Mouse (Mus musculus): ENCODE results near the gene Tmprss12. TPM values are rescaled to one million over a fixed set of nuclear protein-coding genes. Genes with fewer than 3 reads are reported as not detected.
"Not testable (repeated sequence)": the region's sequence is repeated elsewhere in the genome, so short reads cannot be mapped to it uniquely, and the experiment has no call there.

Gene Tmprss12
- polyA plus RNA-seq, 1 experiment from 2014 or later = not detected

DNA sequence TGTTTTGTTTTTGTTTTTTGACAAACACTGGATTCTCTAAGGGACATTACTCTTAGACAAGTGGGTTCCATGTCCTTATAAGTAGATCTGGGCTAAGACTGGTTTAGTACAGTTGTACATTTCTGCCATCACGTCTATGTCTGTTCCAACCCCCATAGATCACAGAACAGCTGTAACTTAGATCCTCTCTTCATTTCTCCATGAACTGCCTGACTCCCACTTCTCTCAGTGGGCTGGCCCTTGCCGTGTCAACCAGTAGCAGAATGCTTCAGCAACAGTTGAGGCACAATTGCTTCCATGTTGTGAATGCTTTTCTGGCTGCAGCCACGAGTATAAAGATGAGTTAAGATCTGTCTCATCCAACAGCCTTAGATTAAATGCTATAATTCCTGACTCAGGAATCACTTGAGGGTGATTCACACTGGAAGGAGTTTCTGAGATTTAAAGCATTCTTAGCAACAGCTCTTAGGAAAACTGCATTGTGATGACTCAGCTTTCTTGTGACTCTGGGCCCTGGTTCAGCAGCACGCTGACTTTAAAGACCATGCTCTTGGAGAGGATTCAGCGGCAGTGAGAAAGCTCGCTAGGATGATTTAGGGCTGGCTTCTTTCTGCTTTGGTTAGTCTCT lies 29.4 kb upstream of the Tmprss12 start:
- H3K9me3 ChIP-seq (ENCODE audit: control insufficient read depth, low read length) = no peaks in the 10 kb centered on the region
- DNase-seq (ENCODE audit: low spot score) (no peak), ATAC-seq (ENCODE audit: low FRiP score) (no peak)
- H3K27ac ChIP-seq = no peak overlapping the region
- 90% methylated on average over 6 of the region's 6 CpGs for WGBS
- H3K9ac ChIP-seq = no peak overlapping the region
- no peak overlapping the region for H3K4me2 ChIP-seq (replicated peaks)
- H3K27me3 ChIP-seq (ENCODE audit: control insufficient read depth, insufficient read depth, low read length) = no peaks in the 10 kb centered on the region
- H3K36me3 ChIP-seq (replicated peaks; ENCODE audit: control insufficient read depth, insufficient read depth) = peaks cover 91% of the 10 kb centered on the region
- no peak overlapping the region for H3K4me3 ChIP-seq (replicated peaks; ENCODE audit: low read length)
- no peaks in the 10 kb centered on the region for H3K4me1 ChIP-seq (replicated peaks; ENCODE audit: control insufficient read depth, insufficient read depth, low read length)

DNA sequence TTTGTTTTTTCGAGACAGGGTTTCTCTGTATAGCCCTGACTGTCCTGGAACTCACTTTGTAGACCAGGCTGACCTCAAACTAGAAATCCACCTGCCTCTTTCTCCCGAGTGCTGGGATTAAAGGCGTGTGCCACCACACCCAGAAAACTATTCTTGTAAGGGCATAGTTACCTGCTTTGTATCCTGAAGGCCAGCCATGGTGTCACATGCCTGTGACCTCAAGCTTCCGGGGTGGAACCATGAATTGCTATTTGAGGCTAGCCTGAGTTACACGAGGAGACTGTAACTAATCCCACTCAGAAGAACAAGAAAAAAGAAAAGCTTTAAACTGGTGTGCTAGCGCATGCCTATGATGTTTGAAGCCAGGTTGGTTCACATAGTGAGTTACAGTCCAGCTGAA lies 24.3 kb upstream of the Tmprss12 start:
- H3K27me3 ChIP-seq (ENCODE audit: control insufficient read depth, insufficient read depth, low read length) = no peaks in the 10 kb centered on the region
- no peak overlapping the region for H3K4me3 ChIP-seq (replicated peaks; ENCODE audit: low read length)
- no peak overlapping the region for H3K9ac ChIP-seq
- no peaks in the 10 kb centered on the region for H3K4me1 ChIP-seq (replicated peaks; ENCODE audit: control insufficient read depth, insufficient read depth, low read length)
- no peak overlapping the region for H3K4me2 ChIP-seq (replicated peaks)
- no peaks in the 10 kb centered on the region for H3K9me3 ChIP-seq (ENCODE audit: control insufficient read depth, low read length)
- H3K36me3 ChIP-seq (replicated peaks; ENCODE audit: control insufficient read depth, insufficient read depth) = peaks cover 82% of the 10 kb centered on the region
- no peak overlapping the region for H3K27ac ChIP-seq
- DNase-seq (ENCODE audit: low spot score) = no peak
- ATAC-seq (ENCODE audit: low FRiP score) = no peak
- WGBS = 94% methylated on average over 6 of the region's 6 CpGs

DNA sequence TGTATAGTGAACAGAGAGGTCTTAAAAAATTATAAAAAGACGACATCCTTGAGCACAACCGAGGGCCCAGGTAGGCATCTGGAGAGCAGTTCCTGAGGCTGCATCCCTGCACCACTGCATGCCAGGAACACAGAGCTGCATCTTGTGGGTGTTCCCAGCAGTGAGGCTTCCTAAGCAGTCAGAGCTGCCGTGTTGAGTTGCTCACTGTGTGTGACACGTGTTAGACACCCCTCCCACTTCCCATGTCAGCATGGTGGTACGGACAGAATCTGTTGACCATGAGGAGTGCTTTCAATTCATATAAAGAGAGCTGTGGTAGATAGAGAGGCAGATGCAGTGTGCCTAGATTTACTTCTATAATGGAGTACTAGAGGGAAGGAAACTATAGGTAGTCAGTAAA lies 23.3 kb upstream of the Tmprss12 start:
- H3K4me2 ChIP-seq (replicated peaks) = no peak overlapping the region
- H3K27ac ChIP-seq = no peak overlapping the region
- no peaks in the 10 kb centered on the region for H3K4me1 ChIP-seq (replicated peaks; ENCODE audit: control insufficient read depth, insufficient read depth, low read length)
- peaks cover 76% of the 10 kb centered on the region for H3K36me3 ChIP-seq (replicated peaks; ENCODE audit: control insufficient read depth, insufficient read depth)
- DNase-seq (ENCODE audit: low spot score) (no peak), ATAC-seq (ENCODE audit: low FRiP score) (no peak)
- no peak overlapping the region for H3K4me3 ChIP-seq (replicated peaks; ENCODE audit: low read length)
- no peaks in the 10 kb centered on the region for H3K27me3 ChIP-seq (ENCODE audit: control insufficient read depth, insufficient read depth, low read length)
- no peaks in the 10 kb centered on the region for H3K9me3 ChIP-seq (ENCODE audit: control insufficient read depth, low read length)
- no peak overlapping the region for H3K9ac ChIP-seq
- 90% methylated on average over 5 of the region's 5 CpGs for whole genome bisulfite sequencing

DNA sequence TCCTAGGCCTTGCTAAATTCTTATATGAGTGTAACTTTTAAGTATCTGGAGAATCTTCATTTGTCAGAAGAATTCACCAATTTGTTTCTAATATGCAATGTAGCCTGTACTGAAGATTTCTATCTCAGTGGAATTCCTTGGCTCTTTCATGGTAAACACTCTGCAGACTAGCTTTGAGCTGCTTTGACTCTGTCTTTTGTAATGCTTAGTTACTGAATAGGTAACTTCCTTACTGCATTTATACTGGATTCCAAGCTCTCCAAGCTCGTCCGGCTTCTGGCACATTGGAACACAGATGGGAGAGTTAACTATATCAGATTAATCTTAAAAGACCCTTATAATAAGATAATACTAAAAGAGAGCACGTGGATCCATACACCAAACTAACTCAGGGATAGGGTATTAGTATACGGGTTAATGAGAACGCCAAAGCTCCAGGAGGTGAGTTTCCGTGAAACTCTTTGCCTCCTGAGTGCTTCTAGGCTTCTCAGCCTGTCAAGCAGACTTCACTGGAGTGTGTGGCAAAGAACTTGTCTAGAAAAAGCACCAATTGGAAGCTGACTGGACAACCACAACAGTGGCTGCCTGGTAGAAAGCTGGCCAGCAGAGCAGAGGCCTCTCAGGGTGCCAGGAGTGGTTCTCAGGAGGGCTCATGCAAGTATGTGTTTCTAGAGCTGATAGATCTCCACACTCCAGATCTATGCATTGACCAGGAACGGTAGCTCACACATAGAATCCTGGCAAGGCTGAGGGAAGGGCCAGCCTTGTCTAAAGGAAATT lies 21.8 kb upstream of the Tmprss12 start:
- Histone ChIP-seq H3K4me1 (replicated peaks; ENCODE audit: control insufficient read depth, insufficient read depth, low read length) (no peaks in the 10 kb centered on the region), H3K27me3 (ENCODE audit: control insufficient read depth, insufficient read depth, low read length) (no peaks in the 10 kb centered on the region), H3K9me3 (ENCODE audit: control insufficient read depth, low read length) (no peaks in the 10 kb centered on the region), H3K27ac (no peak overlapping the region), H3K36me3 (replicated peaks; ENCODE audit: control insufficient read depth, insufficient read depth) (peaks cover 64% of the 10 kb centered on the region), H3K4me3 (replicated peaks; ENCODE audit: low read length) (no peak overlapping the region), H3K4me2 (replicated peaks) (no peak overlapping the region), H3K9ac (no peak overlapping the region)
- no peak for DNase-seq (ENCODE audit: low spot score)
- ATAC-seq (ENCODE audit: low FRiP score) = no peak
- 97% methylated on average over 7 of the region's 7 CpGs for WGBS

DNA sequence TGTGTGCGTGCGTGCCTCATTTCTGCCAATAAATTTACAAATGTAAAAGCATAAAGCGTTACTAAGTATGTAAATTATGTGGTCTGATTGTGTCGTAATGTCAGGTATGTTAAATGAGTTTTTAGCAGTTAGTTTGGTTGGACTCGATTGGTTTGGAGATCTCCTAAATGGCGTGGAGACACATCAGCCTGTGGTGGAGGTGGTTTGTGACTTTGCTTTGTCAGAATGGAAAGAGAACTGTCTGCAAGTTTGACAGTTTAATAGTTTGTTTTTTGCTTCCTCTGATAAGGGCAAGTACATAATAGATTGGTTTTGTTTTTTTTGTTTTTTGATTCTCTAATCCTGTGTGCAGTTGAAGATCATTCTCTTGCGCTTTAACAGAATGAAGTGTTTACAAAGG lies 20.3 kb upstream of the Tmprss12 start:
- not testable (repeated sequence) for H3K4me3 ChIP-seq (replicated peaks; ENCODE audit: low read length); ATAC-seq (ENCODE audit: low FRiP score); H3K27ac ChIP-seq; H3K27me3 ChIP-seq (ENCODE audit: control insufficient read depth, insufficient read depth, low read length); H3K4me2 ChIP-seq (replicated peaks); DNase-seq (ENCODE audit: low spot score); H3K9me3 ChIP-seq (ENCODE audit: control insufficient read depth, low read length); H3K9ac ChIP-seq; H3K4me1 ChIP-seq (replicated peaks; ENCODE audit: control insufficient read depth, insufficient read depth, low read length)
- peaks cover 48% of the 10 kb centered on the region for H3K36me3 ChIP-seq (replicated peaks; ENCODE audit: control insufficient read depth, insufficient read depth)
- WGBS = 93% methylated on average over 3 of the region's 7 CpGs

DNA sequence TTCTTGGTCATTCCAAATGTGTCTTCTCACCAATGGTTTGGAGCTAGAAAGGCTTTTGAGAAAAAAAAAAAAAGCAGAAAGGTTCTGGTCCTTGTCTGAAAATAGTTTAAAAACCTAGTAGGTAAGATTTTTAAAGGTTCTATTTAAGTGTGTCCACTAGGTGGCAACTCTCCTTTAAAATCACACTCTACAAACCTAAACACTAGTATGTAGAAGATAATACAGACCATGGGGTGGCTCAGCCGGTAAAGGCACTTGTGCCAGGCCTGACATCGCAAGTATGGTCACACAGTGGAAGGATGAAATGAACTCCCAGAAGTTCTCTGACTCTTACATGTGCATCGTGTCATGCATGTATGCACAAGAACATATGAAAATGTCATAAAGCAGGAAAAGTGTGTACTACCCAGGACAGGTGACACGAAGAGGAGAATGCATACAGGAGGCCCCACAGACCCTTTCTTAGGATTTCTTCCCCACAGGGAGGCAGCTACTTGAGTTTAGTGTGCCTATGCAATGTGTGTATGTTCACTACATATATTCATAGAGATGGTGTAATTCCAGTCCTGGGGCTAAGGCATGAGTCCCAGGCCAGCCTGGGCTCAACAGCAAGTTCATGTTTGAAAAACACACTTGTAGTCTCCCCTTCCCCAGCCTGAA lies 17.3 kb upstream of the Tmprss12 start:
- H3K4me2 ChIP-seq (replicated peaks) = no peak overlapping the region
- peaks cover 20% of the 10 kb centered on the region for H3K36me3 ChIP-seq (replicated peaks; ENCODE audit: control insufficient read depth, insufficient read depth)
- ATAC-seq (ENCODE audit: low FRiP score) = no peak
- H3K4me1 ChIP-seq (replicated peaks; ENCODE audit: control insufficient read depth, insufficient read depth, low read length) = no peaks in the 10 kb centered on the region
- no peak overlapping the region for H3K27ac ChIP-seq
- DNase-seq (ENCODE audit: low spot score) = peak; percentile 63
- WGBS = 15% methylated on average over 4 of the region's 4 CpGs
- H3K9ac ChIP-seq = peak overlapping the region; percentile 34; the same call in 1 of the 2 replicates
- H3K9me3 ChIP-seq (ENCODE audit: control insufficient read depth, low read length) = no peaks in the 10 kb centered on the region
- H3K27me3 ChIP-seq (ENCODE audit: control insufficient read depth, insufficient read depth, low read length) = no peaks in the 10 kb centered on the region
- no peak overlapping the region for H3K4me3 ChIP-seq (replicated peaks; ENCODE audit: low read length)

DNA sequence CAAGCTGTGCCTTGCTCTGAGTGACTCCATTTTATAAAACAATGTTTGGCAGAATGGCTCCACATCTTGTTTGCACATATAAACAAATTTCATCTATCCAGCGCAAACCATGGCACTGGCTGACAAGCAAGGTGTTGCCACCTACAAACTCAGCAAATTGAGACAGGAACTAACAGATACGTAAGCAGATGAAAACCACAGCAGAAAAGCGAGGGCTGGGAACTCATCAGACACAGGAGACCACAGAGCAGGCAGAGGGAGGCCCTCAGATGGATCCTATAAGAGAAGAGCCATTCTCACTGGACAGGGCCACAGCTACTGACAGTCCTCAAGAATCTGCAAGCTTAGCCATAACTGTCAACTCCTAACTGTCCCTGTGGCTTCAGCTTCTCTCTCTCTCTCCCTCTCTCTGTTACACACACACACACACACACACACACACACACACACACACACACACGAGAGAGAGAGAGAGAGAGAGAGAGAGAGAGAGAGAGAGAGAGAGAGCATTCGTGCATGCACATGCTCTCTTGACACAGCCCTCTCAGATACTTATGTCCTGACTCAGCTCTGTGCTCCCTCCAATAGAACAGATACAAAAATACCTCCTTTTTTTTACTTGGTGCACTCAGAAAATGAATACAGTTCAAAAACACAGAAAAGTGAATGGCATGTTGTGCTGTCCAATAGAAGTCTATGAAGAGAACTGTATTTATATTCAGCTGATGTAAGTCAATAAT lies 14.9 kb upstream of the Tmprss12 start:
- peaks cover 8% of the 10 kb centered on the region; the same call in 1 of the 2 replicates for H3K36me3 ChIP-seq (replicated peaks; ENCODE audit: control insufficient read depth, insufficient read depth)
- ATAC-seq (ENCODE audit: low FRiP score) (no peak), DNase-seq (ENCODE audit: low spot score) (no peak)
- H3K4me2 ChIP-seq (replicated peaks) = no peak overlapping the region
- no peak overlapping the region for H3K9ac ChIP-seq
- H3K4me1 ChIP-seq (replicated peaks; ENCODE audit: control insufficient read depth, insufficient read depth, low read length) = no peaks in the 10 kb centered on the region
- no peak overlapping the region for H3K27ac ChIP-seq
- H3K4me3 ChIP-seq (replicated peaks; ENCODE audit: low read length) = no peak overlapping the region
- no peaks in the 10 kb centered on the region for H3K27me3 ChIP-seq (ENCODE audit: control insufficient read depth, insufficient read depth, low read length)
- H3K9me3 ChIP-seq (ENCODE audit: control insufficient read depth, low read length) = no peaks in the 10 kb centered on the region
- 85% methylated on average over 4 of the region's 5 CpGs for WGBS

DNA sequence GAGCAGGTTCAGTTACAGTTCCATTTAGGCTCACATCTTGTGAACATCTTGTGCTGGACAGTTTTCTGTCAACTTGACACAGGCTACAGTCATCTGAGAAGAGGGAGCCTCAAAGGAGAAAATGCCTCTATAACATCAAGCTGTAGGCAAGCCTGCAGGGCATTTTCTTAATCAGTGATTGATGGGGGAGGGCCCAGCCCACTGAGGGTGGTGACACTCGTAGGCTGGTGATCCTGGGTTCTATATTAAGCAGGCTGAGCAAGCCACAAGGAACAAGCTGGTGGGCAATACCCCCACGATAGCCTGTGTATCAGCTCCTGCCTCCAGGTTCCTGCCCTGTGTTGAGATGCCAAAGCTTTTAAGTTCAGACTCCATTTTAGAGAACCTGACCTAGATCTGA lies 11.7 kb upstream of the Tmprss12 start:
- H3K9me3 ChIP-seq (ENCODE audit: control insufficient read depth, low read length) = no peaks in the 10 kb centered on the region
- no peaks in the 10 kb centered on the region for H3K27me3 ChIP-seq (ENCODE audit: control insufficient read depth, insufficient read depth, low read length)
- no peak for ATAC-seq (ENCODE audit: low FRiP score)
- H3K9ac ChIP-seq = no peak overlapping the region
- no peaks in the 10 kb centered on the region for H3K36me3 ChIP-seq (replicated peaks; ENCODE audit: control insufficient read depth, insufficient read depth)
- H3K4me2 ChIP-seq (replicated peaks) = no peak overlapping the region
- H3K4me1 ChIP-seq (replicated peaks; ENCODE audit: control insufficient read depth, insufficient read depth, low read length) = no peaks in the 10 kb centered on the region
- H3K4me3 ChIP-seq (replicated peaks; ENCODE audit: low read length) = no peak overlapping the region
- no peak overlapping the region for H3K27ac ChIP-seq
- WGBS = 84% methylated on average over 2 of the region's 2 CpGs
- DNase-seq (ENCODE audit: low spot score) = no peak

DNA sequence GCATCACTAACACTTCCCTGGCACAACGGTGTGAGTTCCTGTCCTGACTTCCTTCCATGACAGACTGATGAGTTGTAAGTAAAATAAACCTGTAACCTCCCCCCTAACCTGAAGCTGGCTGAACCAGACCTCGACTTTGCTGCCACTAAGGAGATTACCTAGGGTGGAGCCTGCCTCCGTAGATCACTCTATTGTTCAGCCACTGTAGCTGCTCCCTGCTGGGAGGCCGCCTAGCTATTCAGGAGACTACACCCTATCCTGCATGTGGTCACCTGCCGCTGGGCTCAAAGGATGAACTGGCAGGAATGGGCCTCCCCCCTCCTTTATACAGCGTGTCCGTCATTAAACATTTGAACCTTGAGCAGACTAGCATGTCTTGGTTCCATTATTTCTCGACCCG lies 10.9 kb upstream of the Tmprss12 start:
- Histone ChIP-seq H3K4me3 (replicated peaks; ENCODE audit: low read length) (no peak overlapping the region), H3K27ac (no peak overlapping the region), H3K27me3 (ENCODE audit: control insufficient read depth, insufficient read depth, low read length) (no peaks in the 10 kb centered on the region), H3K9me3 (ENCODE audit: control insufficient read depth, low read length) (no peaks in the 10 kb centered on the region), H3K36me3 (replicated peaks; ENCODE audit: control insufficient read depth, insufficient read depth) (no peaks in the 10 kb centered on the region), H3K4me2 (replicated peaks) (no peak overlapping the region), H3K4me1 (replicated peaks; ENCODE audit: control insufficient read depth, insufficient read depth, low read length) (no peaks in the 10 kb centered on the region), H3K9ac (no peak overlapping the region)
- DNase-seq (ENCODE audit: low spot score) (no peak), ATAC-seq (ENCODE audit: low FRiP score) (no peak)
- WGBS = 13% methylated on average over 9 of the region's 9 CpGs
